Mouse (Mus musculus) liver, embryonic 12.5 days (tissue): Measurements from ENCODE around the gene Rex1bd. TPM values are rescaled to one million over a fixed set of nuclear protein-coding genes. Genes with fewer than 3 reads are reported as not detected.

Experiments used
- ATAC-seq: fragments of 200-750 bp; cut with Nextera tagmentation; 2 replicates; pipeline ENCODE4 v1.8.0; 2017; ENCODE audit warnings: moderate number of reproducible peaks, mild to moderate bottlenecking, moderate library complexity
- H3K27ac ChIP-seq: fragments of 300-500 bp; sonication (generic); 2 replicates; pipeline ENCODE4 v1.5.1; 2016; ENCODE audit warnings: mild to moderate bottlenecking
- H3K27me3 ChIP-seq: fragments of 300-500 bp; sonication (generic); replicated peaks from 2 replicates; pipeline ENCODE4 v1.6.1; 2016; ENCODE audit warnings: mild to moderate bottlenecking, moderate library complexity
- H3K36me3 ChIP-seq: fragments of 300-500 bp; sonication (generic); 2 replicates; pipeline ENCODE4 v1.6.1; 2016; ENCODE audit warnings: mild to moderate bottlenecking, moderate library complexity
- H3K4me1 ChIP-seq: fragments of 300-500 bp; sonication (generic); 2 replicates; pipeline ENCODE4 v1.6.1; 2016
- H3K4me2 ChIP-seq: fragments of 300-500 bp; sonication (generic); 2 replicates; pipeline ENCODE4 v1.6.1; 2016; ENCODE audit warnings: mild to moderate bottlenecking, moderate library complexity
- H3K4me3 ChIP-seq: fragments of 300-500 bp; sonication (generic); 2 replicates; pipeline ENCODE4 v1.5.1; 2016; ENCODE audit warnings: mild to moderate bottlenecking, moderate library complexity
- H3K9ac ChIP-seq: fragments of 300-500 bp; sonication (generic); 2 replicates; pipeline ENCODE4 v1.6.1; 2016; ENCODE audit warnings: mild to moderate bottlenecking, moderate library complexity
- H3K9me3 ChIP-seq: fragments of 300-500 bp; sonication (generic); replicated peaks from 2 replicates; pipeline ENCODE4 v1.6.1; 2016; ENCODE audit warnings: mild to moderate bottlenecking, moderate library complexity
- WGBS: fragments of 180-500 bp; shearing (Covaris S2); methylation state at CpG from one replicate; pipeline ENCODE4 v1.1.7; 2016; ENCODE audit not compliant: insufficient replicate concordance; 5-methylcytosine and 5-hydroxymethylcytosine counted together
- polyA plus RNA-seq: library from polyadenylated mRNA; unstranded; fragments of >200 nt; fragmentation: Nextera tagmentation; extraction: Ambion mirVana; gene quantifications from 2 replicates; pipeline ENCODE4 v1.2.1, GENCODE M21; 2016

Rex1bd gene
- polyA plus RNA-seq, 1 experiment from 2014 or later: 85.6 TPM

DNA sequence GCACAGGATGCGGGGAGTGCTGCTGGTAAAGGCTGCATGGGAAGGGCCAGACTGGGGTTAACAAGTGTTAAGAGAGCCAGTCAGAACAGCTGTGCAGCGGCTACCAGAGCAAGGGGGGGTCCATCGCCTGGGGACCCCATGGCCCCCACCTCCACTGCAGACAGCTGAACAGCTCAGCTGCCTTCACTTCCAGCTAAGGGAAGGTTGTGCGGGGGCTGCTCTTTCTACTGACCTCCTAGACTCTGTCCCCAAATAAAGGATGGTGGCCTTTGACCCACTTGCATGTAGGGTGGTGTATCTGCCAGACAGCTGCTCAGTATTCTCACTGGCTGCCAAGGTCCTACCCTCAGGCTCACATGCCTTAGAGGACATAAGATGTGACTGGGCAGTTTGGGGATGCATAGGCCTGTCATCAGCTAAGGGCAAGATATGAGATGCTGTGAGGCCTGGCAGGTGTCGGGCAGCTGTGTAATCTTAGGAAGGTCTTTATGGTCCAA lies 39.3 kb downstream of the Rex1bd start:
- Histone ChIP-seq H3K27me3 (no peaks in the 10 kb centered on the region; the same call in 1 of the 2 replicates), H3K4me1 (peaks cover 45% of the 10 kb centered on the region), H3K27ac (no peak overlapping the region), H3K36me3 (peaks cover 17% of the 10 kb centered on the region), H3K9me3 (no peaks in the 10 kb centered on the region), H3K4me2 (no peak overlapping the region), H3K4me3 (no peak overlapping the region), H3K9ac (no peak overlapping the region)
- 74% methylated on average over 5 of the region's 5 CpGs for WGBS
- 0 out of 2 replicates have a peak, but pooled peaks have one; percentile 2 for ATAC-seq

DNA sequence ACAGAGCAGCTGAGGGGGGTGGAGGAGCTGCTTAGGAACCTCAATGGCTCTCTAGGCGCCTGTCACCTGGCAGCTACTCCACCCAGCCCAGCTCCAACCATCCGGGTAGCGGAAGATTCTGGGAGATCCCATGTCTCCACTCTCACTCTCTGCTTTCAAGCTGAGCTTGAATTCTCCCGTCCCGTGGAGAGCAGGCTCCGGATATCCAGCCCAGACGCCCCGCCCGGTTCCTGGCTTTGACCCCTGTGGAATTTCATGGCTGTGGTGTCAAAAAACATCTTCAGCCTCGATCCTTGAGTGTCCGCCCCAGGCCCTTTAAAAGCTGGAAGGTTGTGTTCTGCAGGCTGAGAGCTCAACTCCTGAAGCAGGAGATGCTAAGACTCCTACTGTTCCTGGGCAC lies 39.8 kb downstream of the Rex1bd start:
- Histone ChIP-seq H3K4me2 (no peak overlapping the region), H3K36me3 (peaks cover 17% of the 10 kb centered on the region), H3K4me1 (peaks cover 48% of the 10 kb centered on the region), H3K27me3 (no peaks in the 10 kb centered on the region; the same call in 1 of the 2 replicates), H3K9ac (no peak overlapping the region), H3K4me3 (no peak overlapping the region), H3K9me3 (no peaks in the 10 kb centered on the region), H3K27ac (no peak overlapping the region)
- ATAC-seq: no peak
- WGBS: 77% methylated on average over 11 of the region's 11 CpGs

GRCm38 (mm10) chr8:70466305-70466704 lies 40.2 kb downstream of the Rex1bd start:
- Histone ChIP-seq H3K27ac (no peak overlapping the region), H3K4me1 (peaks cover 50% of the 10 kb centered on the region), H3K36me3 (peaks cover 17% of the 10 kb centered on the region), H3K9ac (no peak overlapping the region), H3K27me3 (no peaks in the 10 kb centered on the region; the same call in 1 of the 2 replicates), H3K4me2 (no peak overlapping the region), H3K9me3 (no peaks in the 10 kb centered on the region), H3K4me3 (no peak overlapping the region)
- ATAC-seq: no peak
- WGBS: 76% methylated on average over 4 of the region's 4 CpGs

DNA sequence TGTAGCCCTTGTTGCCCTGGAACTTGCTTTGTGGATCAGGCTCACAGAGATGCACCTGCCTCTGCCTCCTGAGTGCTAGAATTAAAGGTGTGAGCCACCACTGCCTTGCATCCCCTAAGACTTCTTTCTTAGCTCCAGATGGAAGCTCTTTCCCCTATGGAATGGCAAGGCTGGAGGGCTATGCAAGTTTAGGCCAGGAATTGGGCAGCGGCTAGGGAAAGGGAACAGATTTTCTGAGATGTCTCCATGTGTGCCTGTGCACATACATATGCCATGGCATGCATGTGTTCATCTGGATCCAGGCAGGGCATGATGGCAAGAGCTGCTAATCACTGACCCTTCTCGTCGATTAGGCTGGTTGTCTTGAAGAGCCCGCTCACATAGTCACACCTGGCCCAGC lies 40.9 kb downstream of the Rex1bd start:
- 90% methylated on average over 4 of the region's 4 CpGs for WGBS
- no peak overlapping the region for H3K27ac ChIP-seq
- no peak overlapping the region for H3K9ac ChIP-seq
- ATAC-seq: no peak
- no peak overlapping the region for H3K4me3 ChIP-seq
- no peaks in the 10 kb centered on the region; the same call in 1 of the 2 replicates for H3K27me3 ChIP-seq
- no peaks in the 10 kb centered on the region for H3K9me3 ChIP-seq
- H3K4me2 ChIP-seq: no peak overlapping the region
- peaks cover 50% of the 10 kb centered on the region for H3K4me1 ChIP-seq
- peaks cover 17% of the 10 kb centered on the region for H3K36me3 ChIP-seq

- H3K27ac ChIP-seq: no peak overlapping the region
- no peaks in the 10 kb centered on the region for H3K9me3 ChIP-seq
- no peak overlapping the region for H3K9ac ChIP-seq
- H3K27me3 ChIP-seq: no peaks in the 10 kb centered on the region; the same call in 1 of the 2 replicates
- WGBS: 80% methylated on average over 6 of the region's 6 CpGs
- H3K4me1 ChIP-seq: peaks cover 37% of the 10 kb centered on the region
- H3K4me2 ChIP-seq: no peak overlapping the region
- peaks cover 25% of the 10 kb centered on the region for H3K36me3 ChIP-seq
- no peak overlapping the region for H3K4me3 ChIP-seq
- ATAC-seq: no peak
Observed at GRCm38 (mm10) chr8:70464162-70464561, 42.4 kb downstream of the Rex1bd start.

DNA sequence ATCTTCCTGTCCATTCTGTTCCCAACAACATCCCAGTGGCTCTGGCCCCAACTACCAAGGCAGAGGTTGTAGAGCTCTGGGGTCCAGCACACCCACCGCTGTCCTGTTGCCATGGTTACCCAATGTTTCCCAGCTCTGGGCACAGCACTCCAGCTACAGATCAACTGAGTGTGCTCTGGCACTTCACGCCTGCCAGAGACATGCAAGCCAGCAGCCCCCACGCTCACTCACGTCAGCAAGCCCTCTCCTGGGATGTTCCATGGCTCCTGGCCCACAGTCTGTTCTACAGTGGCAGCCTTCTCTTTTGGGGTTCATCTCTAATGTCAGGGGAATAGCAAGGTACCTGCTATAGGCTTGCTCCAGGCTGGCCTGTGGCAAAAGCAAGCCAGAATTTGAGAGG lies 43.2 kb downstream of the Rex1bd start:
- WGBS: 89% methylated on average over 4 of the region's 4 CpGs
- Histone ChIP-seq H3K27ac (no peak overlapping the region), H3K4me1 (peaks cover 29% of the 10 kb centered on the region), H3K4me2 (no peak overlapping the region), H3K36me3 (peaks cover 25% of the 10 kb centered on the region), H3K4me3 (no peak overlapping the region), H3K9ac (no peak overlapping the region), H3K9me3 (no peaks in the 10 kb centered on the region), H3K27me3 (no peaks in the 10 kb centered on the region; the same call in 1 of the 2 replicates)
- no peak for ATAC-seq

- Histone ChIP-seq H3K4me3 (no peak overlapping the region), H3K9me3 (no peaks in the 10 kb centered on the region), H3K4me1 (peaks cover 27% of the 10 kb centered on the region), H3K4me2 (no peak overlapping the region), H3K27ac (no peak overlapping the region), H3K36me3 (peaks cover 25% of the 10 kb centered on the region), H3K9ac (no peak overlapping the region), H3K27me3 (no peaks in the 10 kb centered on the region; the same call in 1 of the 2 replicates)
- ATAC-seq: no peak
- WGBS: 86% methylated on average over 8 of the region's 8 CpGs
Observed at GRCm38 (mm10) chr8:70462516-70462813, 44.1 kb downstream of the Rex1bd start.

DNA sequence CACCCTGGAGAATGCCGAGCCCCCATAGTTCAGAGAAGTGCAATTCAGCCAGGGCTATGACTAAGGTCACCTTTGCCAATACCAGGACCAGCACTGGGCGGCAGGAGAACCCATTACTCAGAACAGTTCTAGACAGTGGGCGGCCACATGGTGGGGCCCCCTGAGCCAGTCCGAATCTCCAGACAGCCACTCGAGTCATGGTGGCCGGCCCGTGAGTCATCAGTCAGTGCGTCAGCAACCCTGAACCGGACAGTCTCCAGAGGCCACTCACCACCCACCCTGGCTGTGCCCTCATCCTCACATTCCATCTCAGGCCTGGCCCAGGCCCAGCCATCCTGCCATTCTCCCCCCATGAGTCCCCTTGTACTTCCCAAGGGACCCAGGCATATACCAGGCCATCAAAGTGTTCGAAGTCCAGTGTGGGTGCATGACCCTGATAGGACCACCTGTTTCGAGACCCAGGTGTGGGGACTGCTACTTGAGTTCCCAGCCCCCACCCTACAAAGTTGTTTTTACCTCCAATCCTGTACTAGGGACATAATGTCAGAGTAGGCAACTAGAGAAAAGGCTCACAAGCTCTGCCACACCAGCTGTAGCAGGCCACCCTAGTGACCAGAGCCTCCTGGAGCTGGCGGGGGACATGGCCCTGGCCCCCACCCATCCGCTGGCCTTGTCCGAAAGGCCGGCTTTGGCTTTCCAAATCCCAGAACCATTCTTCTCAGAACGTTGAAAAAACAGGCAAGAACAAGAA lies 44.6 kb downstream of the Rex1bd start:
- Histone ChIP-seq H3K9me3 (no peaks in the 10 kb centered on the region), H3K36me3 (peaks cover 25% of the 10 kb centered on the region), H3K27me3 (no peaks in the 10 kb centered on the region; the same call in 1 of the 2 replicates), H3K4me1 (peaks cover 27% of the 10 kb centered on the region), H3K4me3 (no peak overlapping the region), H3K9ac (no peak overlapping the region), H3K27ac (no peak overlapping the region), H3K4me2 (no peak overlapping the region)
- ATAC-seq: peak; percentile 31; the same call in 1 of the 2 replicates
- 81% methylated on average over 16 of the region's 16 CpGs for WGBS

DNA sequence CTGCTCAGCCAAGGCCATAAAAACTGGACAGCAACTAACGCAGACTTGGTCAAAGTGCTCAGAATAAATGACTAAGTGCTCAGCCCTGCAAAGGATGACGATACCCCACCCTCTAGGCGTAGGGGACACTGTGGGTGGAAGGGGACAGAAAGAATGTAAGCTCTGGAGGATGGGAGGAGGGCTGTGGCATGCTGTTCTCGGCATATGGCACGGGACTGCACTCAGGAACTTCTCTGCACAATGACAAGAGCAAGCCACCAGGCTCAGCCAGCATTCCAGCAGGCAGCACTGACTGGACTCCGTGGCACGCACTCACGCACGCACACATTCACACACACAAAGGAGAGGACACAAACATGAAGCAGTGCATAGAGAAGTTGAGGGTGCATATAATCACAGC lies 45.9 kb downstream of the Rex1bd start:
- no peaks in the 10 kb centered on the region for H3K27me3 ChIP-seq
- ATAC-seq: no peak
- no peaks in the 10 kb centered on the region for H3K9me3 ChIP-seq
- H3K9ac ChIP-seq: no peak overlapping the region
- no peak overlapping the region for H3K4me3 ChIP-seq
- H3K4me1 ChIP-seq: peaks cover 21% of the 10 kb centered on the region
- H3K27ac ChIP-seq: no peak overlapping the region
- no peak overlapping the region for H3K4me2 ChIP-seq
- 85% methylated on average over 9 of the region's 9 CpGs for WGBS
- peaks cover 13% of the 10 kb centered on the region for H3K36me3 ChIP-seq

- no peaks in the 10 kb centered on the region for H3K27me3 ChIP-seq
- peaks cover 13% of the 10 kb centered on the region for H3K36me3 ChIP-seq
- no peak for ATAC-seq
- no peaks in the 10 kb centered on the region for H3K9me3 ChIP-seq
- no peak overlapping the region for H3K4me2 ChIP-seq
- H3K27ac ChIP-seq: no peak overlapping the region
- WGBS: 75% methylated on average over 5 of the region's 5 CpGs
- H3K9ac ChIP-seq: no peak overlapping the region
- peaks cover 21% of the 10 kb centered on the region for H3K4me1 ChIP-seq
- no peak overlapping the region for H3K4me3 ChIP-seq
Observed at GRCm38 (mm10) chr8:70460199-70460598, 46.4 kb downstream of the Rex1bd start.

DNA sequence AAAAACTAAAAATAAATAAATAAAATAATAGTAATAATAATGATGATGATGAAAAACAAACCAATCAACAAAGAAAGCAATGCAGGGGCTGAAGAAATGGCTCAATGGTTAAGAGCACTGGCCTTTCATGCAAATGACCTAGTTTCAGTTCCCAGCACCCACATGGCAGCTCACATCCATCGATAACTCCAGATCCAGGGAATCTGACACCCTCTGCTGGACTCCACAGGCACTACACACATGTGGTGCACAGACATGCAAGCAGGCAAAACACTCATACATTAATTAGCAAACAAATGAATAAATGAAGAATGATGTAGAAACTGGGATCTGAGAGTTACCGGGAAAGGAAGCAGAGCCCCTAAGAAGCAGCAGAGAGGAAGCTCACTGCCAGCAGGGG lies 46.9 kb downstream of the Rex1bd start:
- Histone ChIP-seq H3K36me3 (peaks cover 13% of the 10 kb centered on the region), H3K4me1 (peaks cover 21% of the 10 kb centered on the region), H3K4me3 (no peak overlapping the region), H3K9me3 (no peaks in the 10 kb centered on the region), H3K9ac (no peak overlapping the region), H3K27me3 (no peaks in the 10 kb centered on the region; the same call in 1 of the 2 replicates), H3K27ac (no peak overlapping the region), H3K4me2 (no peak overlapping the region)
- no peak for ATAC-seq
- 95% methylated on average over 2 of the region's 2 CpGs for WGBS

- H3K27ac ChIP-seq: no peak overlapping the region
- 56% methylated on average over 3 of the region's 3 CpGs for WGBS
Observed at GRCm38 (mm10) chr8:70458462-70458861, 48.1 kb downstream of the Rex1bd start.

More at GRCm38 (mm10) chr8:70458462-70458861, 48.1 kb downstream of the Rex1bd start:
- ATAC-seq: no peak
- Histone ChIP-seq H3K9ac (no peak overlapping the region), H3K36me3 (peaks cover 8% of the 10 kb centered on the region), H3K9me3 (no peaks in the 10 kb centered on the region), H3K4me1 (peaks cover 21% of the 10 kb centered on the region), H3K4me3 (no peak overlapping the region), H3K4me2 (no peak overlapping the region), H3K27me3 (peaks cover 6% of the 10 kb centered on the region)
